Mouse (Mus musculus): Measurements from ENCODE around the gene Arl2bp.

GRCm38 (mm10) chr8:94658031-94658430, 8.4 kb upstream of the Arl2bp start:
- TF ChIP-seq TAL1 (IDR thresholded peaks at IDR 0.05; ENCODE audit: low read length) (no peak), GATA1 (IDR thresholded peaks at IDR 0.05; ENCODE audit: low read length) (no peak)

All from erythroblast, embryonic 14.5 days (primary cell).